Mouse (Mus musculus): ENCODE measurements around the gene Higd1b. TPM values are rescaled to one million over a fixed set of nuclear protein-coding genes. Genes with fewer than 3 reads are reported as not detected.

The Higd1b gene
- total and polyA plus RNA-seq, 3 experiments = not detected

DNA sequence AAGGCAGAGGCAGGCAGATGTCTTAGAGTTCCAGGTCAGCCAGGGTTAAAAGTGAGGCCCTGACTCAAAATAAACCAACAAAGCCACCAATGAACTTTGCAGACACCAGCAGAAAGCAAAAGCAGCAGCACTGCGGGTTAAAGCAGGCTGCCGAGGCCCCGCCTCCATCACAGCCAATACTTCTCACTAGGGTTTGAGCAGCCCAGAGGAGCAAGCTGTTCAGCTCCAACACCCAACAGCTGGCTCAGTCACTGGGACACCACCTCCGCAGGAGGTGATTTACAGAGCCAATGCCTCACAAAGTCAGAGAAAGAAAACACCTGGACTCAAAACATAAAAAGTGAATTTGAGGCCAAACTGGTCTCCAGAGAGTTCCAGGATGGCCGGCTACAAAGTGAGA is 32.2 kb upstream of the Higd1b start:
- Histone ChIP-seq H3K4me1 (ENCODE audit: control insufficient read depth in 1 of 2, insufficient read depth in 2 of 2) (peaks cover 0 to 3% of the 10 kb centered on the region in 2 experiments; a peak in 2 of 4 replicates), H3K36me3 (replicated peaks in 1 of 2; ENCODE audit: control insufficient read depth in 1 of 2, insufficient read depth in 1 of 2, low read length in 1 of 2) (no peaks in the 10 kb centered on the region), H3K9ac (ENCODE audit: insufficient read depth, low read depth) (no peak overlapping the region), H3K4me2 (ENCODE audit: insufficient read depth, low read depth, poor library complexity, severe bottlenecking) (no peak overlapping the region), H3K4me3 (replicated peaks in 1 of 3; ENCODE audit: low read depth in 2 of 3, low read length in 2 of 3, poor library complexity in 1 of 3) (no peak overlapping the region), H3K79me2 (replicated peaks; ENCODE audit: control insufficient read depth, extremely low read depth, insufficient read depth, poor library complexity, severe bottlenecking) (no peaks in the 10 kb centered on the region), H3K9me3 (replicated peaks; ENCODE audit: low read length) (no peaks in the 10 kb centered on the region), H3K27me3 (replicated peaks) (peaks cover 26% of the 10 kb centered on the region), H3K27ac (ENCODE audit: insufficient read depth, low read depth) (no peak overlapping the region)
- DNase-seq (ENCODE audit: extremely low read depth) = no peak
- in situ Hi-C loops (cut with MboI; ENCODE audit: low pct_ligation_motif_present, low pct_unique_long_range_greater_than_20kb, low sequenced_read_pairs) = no loop called here
- TF ChIP-seq POLR2A (IDR thresholded peaks at IDR 0.05; ENCODE audit: low read depth, low read length) (no peak), POLR2AphosphoS2 (IDR thresholded peaks at IDR 0.05; ENCODE audit: low read depth, low read length) (no peak), TCF12 (IDR thresholded peaks at IDR 0.05; ENCODE audit: low read depth, low read length) (no peak)
- dilution Hi-C loops (cut with MboI; ENCODE audit: extremely low pct_ligation_motif_present, extremely low pct_unique_long_range_greater_than_20kb, low sequenced_read_pairs) = no loop called here

DNA sequence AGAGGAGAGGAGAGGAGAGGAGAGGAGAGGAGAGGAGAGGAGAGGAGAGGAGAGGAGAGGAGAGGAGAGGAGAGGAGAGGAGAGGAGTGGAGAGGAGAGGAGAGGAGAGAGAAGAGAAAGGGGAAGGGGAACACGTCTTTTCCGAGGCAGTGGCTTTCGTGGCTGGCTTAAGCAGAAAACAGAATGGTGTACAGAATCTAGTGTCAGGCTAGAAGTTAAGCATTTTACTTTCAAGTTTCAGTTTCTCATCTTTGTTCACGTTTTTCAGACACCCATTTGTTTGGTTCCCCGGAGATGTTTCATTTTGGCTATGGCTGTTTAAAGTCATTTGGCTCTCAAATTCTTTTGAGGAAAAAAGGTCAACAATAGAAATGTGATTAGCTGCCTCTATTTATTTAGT is 27.4 kb upstream of the Higd1b start:
- Histone ChIP-seq H3K4me1 (ENCODE audit: control insufficient read depth in 1 of 2, insufficient read depth in 2 of 2) (peaks cover 0 to 7% of the 10 kb centered on the region in 2 experiments; a peak in 2 of 4 replicates), H3K4me2 (ENCODE audit: insufficient read depth, low read depth, poor library complexity, severe bottlenecking) (peak overlapping the region; percentile 77)
- dilution Hi-C loops (cut with MboI; ENCODE audit: extremely low pct_ligation_motif_present, extremely low pct_unique_long_range_greater_than_20kb, low sequenced_read_pairs) = no loop called here

GRCm38 (mm10) chr11:102810721-102811485 is 24.7 kb upstream of the Higd1b start:
- dilution Hi-C loops (cut with MboI; ENCODE audit: extremely low pct_ligation_motif_present, extremely low pct_unique_long_range_greater_than_20kb, low sequenced_read_pairs) = no loop called here
- Histone ChIP-seq H3K27ac (ENCODE audit: insufficient read depth, low read depth) (no peak overlapping the region), H3K27me3 (replicated peaks) (peaks cover 13% of the 10 kb centered on the region), H3K4me1 (ENCODE audit: control insufficient read depth in 1 of 2, insufficient read depth in 2 of 2) (peaks cover 0 to 7% of the 10 kb centered on the region in 2 experiments; a peak in 2 of 4 replicates), H3K4me2 (ENCODE audit: insufficient read depth, low read depth, poor library complexity, severe bottlenecking) (no peak overlapping the region), H3K79me2 (replicated peaks; ENCODE audit: control insufficient read depth, extremely low read depth, insufficient read depth, poor library complexity, severe bottlenecking) (no peaks in the 10 kb centered on the region), H3K9ac (ENCODE audit: insufficient read depth, low read depth) (no peak overlapping the region), H3K4me3 (replicated peaks in 1 of 3; ENCODE audit: low read depth in 2 of 3, low read length in 2 of 3, poor library complexity in 1 of 3) (no peak overlapping the region), H3K36me3 (replicated peaks in 1 of 2; ENCODE audit: control insufficient read depth in 1 of 2, insufficient read depth in 1 of 2, low read length in 1 of 2) (no peaks in the 10 kb centered on the region), H3K9me3 (replicated peaks; ENCODE audit: low read length) (no peaks in the 10 kb centered on the region)
- TF ChIP-seq TCF12 (IDR thresholded peaks at IDR 0.05; ENCODE audit: low read depth, low read length) = no peak
- in situ Hi-C loops (cut with MboI; ENCODE audit: low pct_ligation_motif_present, low pct_unique_long_range_greater_than_20kb, low sequenced_read_pairs) = no loop called here
- DNase-seq (ENCODE audit: extremely low read depth) = no peak

More for the DNA sequence above, 27.4 kb upstream of the Higd1b start:
- no peak overlapping the region for H3K27ac ChIP-seq (ENCODE audit: insufficient read depth, low read depth)
- in situ Hi-C loops (cut with MboI; ENCODE audit: low pct_ligation_motif_present, low pct_unique_long_range_greater_than_20kb, low sequenced_read_pairs) = no loop called here
- H3K27me3 ChIP-seq (replicated peaks) = peaks cover 11% of the 10 kb centered on the region
- no peaks in the 10 kb centered on the region for H3K79me2 ChIP-seq (replicated peaks; ENCODE audit: control insufficient read depth, extremely low read depth, insufficient read depth, poor library complexity, severe bottlenecking)
- H3K4me3 ChIP-seq (replicated peaks in 1 of 3; ENCODE audit: low read depth in 2 of 3, low read length in 2 of 3, poor library complexity in 1 of 3) = no peak overlapping the region
- peak overlapping the region; percentile 42 for H3K9ac ChIP-seq (ENCODE audit: insufficient read depth, low read depth)
- no peaks in the 10 kb centered on the region for H3K36me3 ChIP-seq (replicated peaks in 1 of 2; ENCODE audit: control insufficient read depth in 1 of 2, insufficient read depth in 1 of 2, low read length in 1 of 2)
- peak; percentile 27 for DNase-seq (ENCODE audit: extremely low read depth)
- TF ChIP-seq BHLHE40 (IDR thresholded peaks at IDR 0.05; ENCODE audit: low read depth, low read length) (peak; percentile 88), EP300 (IDR thresholded peaks at IDR 0.05; ENCODE audit: low read length) (peak; percentile 42; the same call in 1 of the 2 replicates), NRF1 (IDR thresholded peaks at IDR 0.05; ENCODE audit: low read depth, low read length) (no peak), PAX5 (IDR thresholded peaks at IDR 0.05; ENCODE audit: low read length) (no peak), E2F4 (IDR thresholded peaks at IDR 0.05; ENCODE audit: insufficient replicate concordance, low read depth, low read length) (no peak), UBTF (IDR thresholded peaks at IDR 0.05; ENCODE audit: low read depth, low read length) (no peak), HCFC1 (IDR thresholded peaks at IDR 0.05; ENCODE audit: low read depth, low read length) (no peak), POLR2A (IDR thresholded peaks at IDR 0.05; ENCODE audit: low read depth, low read length) (no peak), RAD21 (IDR thresholded peaks at IDR 0.05; ENCODE audit: low read depth, low read length) (no peak), GABPA (IDR thresholded peaks at IDR 0.05; ENCODE audit: insufficient replicate concordance, low read depth, low read length) (no peak), CHD1 (IDR thresholded peaks at IDR 0.05; ENCODE audit: low read depth, low read length) (no peak), MXI1 (IDR thresholded peaks at IDR 0.05; ENCODE audit: low read depth, low read length) (peak; percentile 61; the same call in 1 of the 2 replicates), CHD2 (IDR thresholded peaks at IDR 0.05; ENCODE audit: low read length) (0 out of 2 replicates have a peak, but pooled peaks have one; percentile 32), IRF4 (IDR thresholded peaks at IDR 0.05; ENCODE audit: low read depth, low read length) (peak; percentile 53)
- H3K9me3 ChIP-seq (replicated peaks; ENCODE audit: low read length) = no peaks in the 10 kb centered on the region
